Mouse (Mus musculus) spleen, postnatal 4 days (tissue): ENCODE results near the gene Pkp1.

Experiments used
- DNase-seq, 2 experiments: peaks; one replicate each; pipeline ENCODE4 v3.0.0; 2022; ENCODE audit warnings: low spot score in 2 of 2

Pkp1 gene

GRCm38 (mm10) chr1:135909381-135909780 lies 9.6 kb downstream of the Pkp1 start:
- no peak for DNase-seq

- no peak for DNase-seq
Observed at GRCm38 (mm10) chr1:135906736-135907135, 12.3 kb downstream of the Pkp1 start.

- DNase-seq = no peak
Observed at GRCm38 (mm10) chr1:135899991-135900515, 19.0 kb downstream of the Pkp1 start.

GRCm38 (mm10) chr1:135899295-135899694 lies 19.7 kb downstream of the Pkp1 start:
- no peak for DNase-seq

- no peak for DNase-seq
Observed at GRCm38 (mm10) chr1:135895367-135895766, 23.6 kb downstream of the Pkp1 start.

- no peak for DNase-seq
Observed at GRCm38 (mm10) chr1:135893377-135893776, 25.6 kb downstream of the Pkp1 start.

- DNase-seq = no peak
Observed at GRCm38 (mm10) chr1:135892764-135893163, 26.2 kb downstream of the Pkp1 start.

GRCm38 (mm10) chr1:135892233-135892632 lies 26.8 kb downstream of the Pkp1 start:
- no peak for DNase-seq

- no peak for DNase-seq
Observed at GRCm38 (mm10) chr1:135891424-135892216, 27.4 kb downstream of the Pkp1 start.

GRCm38 (mm10) chr1:135889461-135890185 lies 29.4 kb downstream of the Pkp1 start:
- DNase-seq = no peak

- DNase-seq = peak; percentile 66 to 83
Observed at GRCm38 (mm10) chr1:135882385-135883109, 36.5 kb downstream of the Pkp1 start.

- DNase-seq = no peak
Observed at GRCm38 (mm10) chr1:135877248-135877647, 41.8 kb downstream of the Pkp1 start.

- no peak for DNase-seq
Observed at GRCm38 (mm10) chr1:135872991-135873390, 46.0 kb downstream of the Pkp1 start.

GRCm38 (mm10) chr1:135868570-135868969 lies 50.4 kb downstream of the Pkp1 start:
- no peak for DNase-seq

- peak; percentile 78 to 93 for DNase-seq
Observed at GRCm38 (mm10) chr1:135865518-135866194, 53.4 kb downstream of the Pkp1 start.

GRCm38 (mm10) chr1:135864830-135865229 lies 54.2 kb downstream of the Pkp1 start:
- DNase-seq = no peak

GRCm38 (mm10) chr1:135863786-135864335 lies 55.1 kb downstream of the Pkp1 start:
- DNase-seq = no peak

GRCm38 (mm10) chr1:135862561-135862960 lies 56.4 kb downstream of the Pkp1 start:
- DNase-seq = no peak

GRCm38 (mm10) chr1:135861980-135862552 lies 56.9 kb downstream of the Pkp1 start:
- DNase-seq = no peak

GRCm38 (mm10) chr1:135861091-135861490 lies 57.9 kb downstream of the Pkp1 start:
- DNase-seq = no peak

- DNase-seq = no peak
Observed at GRCm38 (mm10) chr1:135858533-135858932, 60.5 kb downstream of the Pkp1 start.
